Mouse (Mus musculus) left cerebral cortex, postnatal 4 days (tissue): ENCODE results near the gene Mpi. TPM values are rescaled to one million over a fixed set of nuclear protein-coding genes. Genes with fewer than 3 reads are reported as not detected.

Experiments used
- DNase-seq: peaks from one replicate; pipeline ENCODE4 v3.0.0-alpha.2; 2022
- intact Hi-C: fragments of 180-260 bp; cut with DNase I; formaldehyde crosslinking; loops from one replicate; pipeline ENCODE4 v1.15.1; 2025
- total RNA-seq, 2 experiments: library from RNA; stranded (reverse); gene quantifications; 2 replicates each; pipeline ENCODE4 v1.2.3; 2021

The Mpi gene
- total RNA-seq, 2 experiments from 2014 or later = 60.3 to 62.1 TPM

GRCm38 (mm10) chr9:57526435-57526834, 26.1 kb downstream of the Mpi start:
- intact Hi-C loops = no loop called here
- DNase-seq = no peak

- DNase-seq = no peak
- intact Hi-C loops = no loop called here
Measured at GRCm38 (mm10) chr9:57525516-57525915, 27.0 kb downstream of the Mpi start.

- intact Hi-C loops = no loop called here
- no peak for DNase-seq
Measured at GRCm38 (mm10) chr9:57524439-57524838, 28.1 kb downstream of the Mpi start.

DNA sequence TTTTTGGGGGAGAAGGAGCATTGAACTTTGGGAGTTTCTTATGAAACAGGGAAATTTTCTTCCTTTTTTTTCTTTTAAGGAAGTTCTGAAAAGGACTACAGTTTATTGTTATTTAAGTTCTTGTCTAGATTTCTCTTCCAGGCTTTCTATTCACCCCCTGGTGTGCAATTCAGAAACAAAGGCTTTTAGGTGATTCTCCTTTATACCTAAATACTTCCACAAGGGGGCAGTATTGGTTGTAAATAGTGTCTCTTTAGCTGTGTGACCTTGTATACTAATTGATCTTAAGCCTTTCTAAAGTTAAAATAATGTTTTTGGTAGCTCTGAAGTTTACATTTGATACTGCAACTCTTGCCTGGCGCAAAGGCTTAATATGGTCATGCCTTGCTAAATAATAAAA, 28.8 kb downstream of the Mpi start:
- intact Hi-C loops = no loop called here
- DNase-seq = no peak

- intact Hi-C loops = no loop called here
- DNase-seq = no peak
Measured at GRCm38 (mm10) chr9:57522861-57523246, 29.7 kb downstream of the Mpi start.

GRCm38 (mm10) chr9:57522114-57522860, 30.3 kb downstream of the Mpi start:
- intact Hi-C loops = no loop called here
- DNase-seq = no peak

GRCm38 (mm10) chr9:57521056-57521911, 31.3 kb downstream of the Mpi start, which contains the start of gene Cox5a:
TSS of gene Cox5a (plus strand) at chr9:57521274.
- DNase-seq = peak; percentile 94
- intact Hi-C loops = no loop called here

GRCm38 (mm10) chr9:57520375-57521055, 32.0 kb downstream of the Mpi start:
- DNase-seq = no peak
- intact Hi-C loops = no loop called here

GRCm38 (mm10) chr9:57517113-57517512, 35.5 kb downstream of the Mpi start:
- intact Hi-C loops = no loop called here
- peak; percentile 65 for DNase-seq

GRCm38 (mm10) chr9:57510577-57510976, 42.0 kb downstream of the Mpi start:
- intact Hi-C loops = no loop called here
- DNase-seq = no peak

DNA sequence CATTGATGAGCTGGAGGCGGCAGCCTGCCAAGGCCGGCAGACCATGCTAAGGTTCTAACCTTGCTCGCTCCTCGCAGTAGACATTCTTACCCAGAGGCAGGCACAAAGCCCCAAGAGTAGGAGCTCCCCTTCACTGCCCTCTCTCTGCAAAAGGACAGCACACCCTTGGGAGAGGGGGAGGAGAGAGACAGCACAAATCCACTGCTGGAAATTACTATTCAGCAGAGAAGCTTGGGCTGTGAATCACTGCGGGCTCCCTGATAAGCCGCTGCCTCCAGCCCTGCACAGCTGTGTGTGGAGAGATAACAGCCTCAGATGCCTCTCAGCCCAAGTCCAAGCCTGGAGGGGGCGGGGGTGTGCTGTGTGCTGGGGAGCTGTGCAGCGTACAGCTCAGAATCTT, 46.9 kb downstream of the Mpi start:
- intact Hi-C loops = no loop called here
- peak; percentile 13 for DNase-seq

DNA sequence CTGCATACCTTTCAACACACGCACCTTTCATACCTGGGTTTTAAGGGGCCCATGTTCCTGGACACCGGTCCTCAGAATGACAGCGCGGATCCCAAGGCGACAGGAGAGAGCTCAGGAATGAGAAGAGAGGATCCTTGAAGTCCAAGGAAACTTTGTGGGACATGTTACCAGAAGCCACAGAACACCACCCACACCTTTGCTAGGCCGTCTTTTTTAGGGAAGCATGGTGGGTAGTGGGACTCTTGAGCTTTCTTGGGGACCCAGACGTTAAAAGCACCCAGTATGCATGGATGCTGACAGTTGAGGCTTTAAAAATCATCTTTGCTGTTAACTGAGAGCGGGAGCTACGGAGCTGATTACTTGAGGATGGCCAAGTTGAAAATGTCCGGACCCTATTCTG, 47.7 kb downstream of the Mpi start:
- DNase-seq = no peak
- intact Hi-C loops = no loop called here

DNA sequence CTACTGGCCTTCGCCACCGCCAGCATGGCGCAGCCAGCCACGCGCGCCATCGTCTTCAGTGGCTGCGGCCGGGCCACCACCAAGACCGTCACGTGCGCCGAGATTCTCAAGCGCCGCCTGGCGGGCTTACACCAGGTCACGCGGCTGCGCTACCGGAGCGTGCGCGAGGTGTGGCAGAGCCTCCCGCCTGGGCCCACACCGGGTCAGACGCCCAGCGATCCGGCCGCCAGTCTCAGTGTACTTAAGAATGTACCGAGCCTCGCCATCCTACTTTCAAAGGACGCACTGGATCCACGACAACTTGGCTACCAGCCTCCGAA, 48.2 kb downstream of the Mpi start:
- intact Hi-C loops = no loop called here
- peak; percentile 62 for DNase-seq

GRCm38 (mm10) chr9:57503622-57504380, 48.8 kb downstream of the Mpi start, which contains the start of gene Rpp25:
TSS of gene Rpp25 (plus strand) at chr9:57504026.
- intact Hi-C loops = no loop called here
- DNase-seq = peak; percentile 21

GRCm38 (mm10) chr9:57502911-57503621, 49.5 kb downstream of the Mpi start:
- intact Hi-C loops = no loop called here
- no peak for DNase-seq

GRCm38 (mm10) chr9:57501861-57502260, 50.7 kb downstream of the Mpi start:
- intact Hi-C loops = no loop called here
- peak; percentile 51 for DNase-seq

- DNase-seq = no peak
- intact Hi-C loops = no loop called here
Measured at GRCm38 (mm10) chr9:57501452-57501851, 51.1 kb downstream of the Mpi start.

DNA sequence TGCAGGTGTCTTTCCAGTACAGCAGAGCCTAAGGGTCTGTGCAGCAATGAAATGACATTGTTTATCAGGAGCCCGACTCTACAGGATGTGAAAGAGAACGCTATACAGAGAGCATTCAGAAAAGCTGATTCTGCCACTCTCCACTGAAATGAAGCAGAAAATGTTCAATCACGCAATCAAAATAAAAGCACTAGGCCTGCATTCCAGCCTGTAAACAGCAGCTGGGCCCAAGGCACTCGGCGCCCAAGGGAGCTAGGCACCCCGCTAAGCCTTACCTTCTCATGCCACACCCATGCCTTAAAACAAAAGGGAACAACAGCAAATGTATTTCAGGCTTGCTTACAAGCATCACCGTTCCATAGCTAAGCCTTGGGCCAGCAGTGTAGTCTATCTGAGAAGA, 54.0 kb downstream of the Mpi start:
- intact Hi-C loops = no loop called here
- DNase-seq = no peak

- intact Hi-C loops = no loop called here
- no peak for DNase-seq
Measured at GRCm38 (mm10) chr9:57497236-57497635, 55.3 kb downstream of the Mpi start.

- no peak for DNase-seq
- intact Hi-C loops = no loop called here
Measured at GRCm38 (mm10) chr9:57494970-57495369, 57.6 kb downstream of the Mpi start.
